Mouse (Mus musculus) right cerebral cortex, adult 18-20 months (tissue): ENCODE measurements around the gene Axin2.
"Not testable (repeated sequence)": the region's sequence is repeated elsewhere in the genome, so short reads cannot be mapped to it uniquely, and the experiment has no call there.

Experiments
- DNase-seq: peaks from one replicate; pipeline ENCODE4 v3.0.0; 2022; ENCODE audit warnings: mixed read lengths

The Axin2 gene

DNA sequence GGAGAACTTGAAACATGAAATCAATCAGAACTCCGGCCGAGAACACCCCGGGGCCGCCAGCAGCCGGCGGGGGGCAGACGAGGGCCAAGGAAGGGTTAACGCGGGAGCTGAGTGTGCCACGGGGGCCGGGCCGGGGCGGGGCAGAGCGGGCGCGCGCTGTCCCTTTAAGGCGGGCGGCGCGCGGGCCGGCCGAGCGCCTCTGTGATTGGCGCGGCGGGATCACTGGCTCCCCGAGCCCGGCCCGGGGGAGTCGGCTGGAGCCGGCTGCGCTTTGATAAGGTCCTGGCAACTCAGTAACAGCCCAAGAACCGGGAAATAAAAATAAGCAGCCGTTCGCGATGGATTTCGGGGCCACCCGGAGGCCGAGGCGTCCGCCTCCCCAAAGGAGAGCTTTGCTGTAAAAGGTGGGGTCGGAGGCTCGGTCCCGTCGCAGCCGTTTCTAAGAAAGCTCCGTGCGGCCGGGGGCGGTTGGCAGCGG is at the start of gene Axin2:
Gene Axin2, plus strand, starts transcription at position 192 of the 478 bp plus-strand sequence.
- peak; percentile 91 for DNase-seq

GRCm38 (mm10) chr11:108871284-108871683 is 48.9 kb upstream of the Axin2 start:
- DNase-seq: not testable (repeated sequence)

DNA sequence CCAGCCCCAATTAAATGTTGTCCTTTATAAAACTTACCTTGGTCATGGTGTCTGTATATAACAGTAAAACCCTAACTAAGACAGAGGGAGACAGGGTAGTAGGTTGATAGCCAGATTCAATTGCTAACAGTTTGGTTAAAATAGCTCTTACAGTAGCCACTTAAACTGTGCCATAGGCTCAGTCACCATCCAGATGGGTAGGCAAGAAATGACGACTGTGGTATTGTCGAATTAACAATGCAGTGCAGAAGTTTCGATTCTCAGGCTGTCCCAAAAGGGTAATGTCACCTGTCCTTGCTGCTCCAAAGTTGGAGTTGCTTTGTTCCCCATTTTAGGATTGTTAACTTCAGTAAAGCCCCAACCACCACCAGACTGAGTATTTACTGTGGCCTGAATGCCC is 48.4 kb upstream of the Axin2 start:
- no peak for DNase-seq

GRCm38 (mm10) chr11:108876633-108877205 is 43.4 kb upstream of the Axin2 start:
- no peak for DNase-seq

- DNase-seq: no peak
These were observed 42.6 kb upstream of the Axin2 start for GRCm38 (mm10) chr11:108877520-108877919.

DNA sequence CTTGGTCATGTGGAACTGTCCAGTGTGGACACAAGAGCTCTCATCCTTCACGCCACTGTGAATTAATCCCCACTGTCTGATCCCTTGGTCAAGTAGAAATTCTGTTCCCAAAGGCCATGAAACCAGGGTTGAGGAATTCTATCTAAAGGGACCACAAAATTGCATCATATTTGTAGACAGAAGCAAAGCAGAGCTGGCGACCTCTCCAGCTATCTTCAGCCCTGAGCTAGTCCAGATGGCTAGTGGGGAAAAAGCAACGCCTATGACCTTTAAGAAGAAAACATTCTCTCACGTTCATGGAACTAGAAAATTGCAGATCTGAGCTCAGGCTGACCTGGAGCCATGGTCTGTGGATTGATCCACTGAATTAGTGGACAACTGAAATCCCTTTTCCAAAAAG is 39.6 kb upstream of the Axin2 start:
- DNase-seq: no peak

DNA sequence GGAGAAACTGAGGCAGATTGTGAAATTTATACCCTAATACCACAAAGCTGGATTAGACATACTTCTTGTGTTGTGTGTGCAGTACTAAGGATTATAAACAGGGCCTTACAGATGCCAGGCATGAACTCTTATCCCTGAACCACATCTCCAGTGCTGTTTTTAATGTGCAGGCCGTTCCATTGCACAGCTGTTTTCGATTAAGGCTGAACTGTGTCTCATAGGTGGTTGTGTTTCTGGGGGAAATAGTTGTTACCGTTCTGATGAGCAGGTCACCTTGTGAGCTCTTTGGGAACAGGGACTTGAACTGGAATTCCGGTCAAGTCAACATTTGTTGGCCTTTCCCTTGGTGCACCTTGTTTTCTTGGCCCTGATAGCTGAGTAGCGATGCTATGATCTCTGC is 38.5 kb upstream of the Axin2 start:
- DNase-seq: no peak

GRCm38 (mm10) chr11:108885276-108885896 is 34.8 kb upstream of the Axin2 start:
- no peak for DNase-seq

DNA sequence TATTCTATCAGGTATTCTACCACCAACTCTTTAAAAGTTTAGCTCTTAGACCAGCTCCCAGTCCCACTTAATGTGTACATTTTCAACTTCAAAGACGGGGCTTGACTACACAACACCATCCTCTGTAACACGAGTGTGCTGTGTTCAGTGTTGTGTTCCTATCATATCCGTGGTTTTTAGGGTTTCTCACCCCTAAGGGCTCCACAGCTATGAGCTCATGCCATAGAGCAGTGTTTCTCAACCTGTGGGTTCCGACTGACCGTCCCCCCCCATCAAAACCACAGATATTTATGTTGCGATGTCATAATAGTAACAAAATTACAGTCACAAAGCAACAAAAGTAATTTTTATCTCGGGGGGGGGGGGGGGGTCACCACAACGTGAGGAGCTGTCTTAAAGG is 34.1 kb upstream of the Axin2 start:
- DNase-seq: no peak

GRCm38 (mm10) chr11:108889121-108889520 is 31.0 kb upstream of the Axin2 start:
- peak; percentile 17 for DNase-seq

DNA sequence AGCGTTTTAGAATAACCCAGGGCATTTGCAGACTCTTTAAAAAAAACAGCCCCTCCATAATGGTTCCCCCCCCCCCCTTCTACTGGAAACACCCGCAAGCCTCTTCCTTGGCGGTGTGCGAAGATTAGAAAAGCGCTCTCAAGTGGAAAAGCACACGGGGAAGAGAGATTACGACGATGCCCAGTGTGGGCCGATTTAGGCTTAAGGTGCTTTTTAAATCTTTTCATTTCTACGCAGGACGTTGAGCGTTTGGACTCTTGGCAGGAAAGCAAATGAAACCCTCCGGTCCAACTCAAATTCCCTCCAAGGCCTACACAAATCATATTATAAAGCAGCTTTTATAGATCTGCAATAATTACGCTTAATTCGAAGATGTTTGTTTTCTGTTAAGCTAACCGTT is 29.6 kb upstream of the Axin2 start:
- DNase-seq: no peak

GRCm38 (mm10) chr11:108891111-108891870 is 28.9 kb upstream of the Axin2 start:
- DNase-seq: no peak

DNA sequence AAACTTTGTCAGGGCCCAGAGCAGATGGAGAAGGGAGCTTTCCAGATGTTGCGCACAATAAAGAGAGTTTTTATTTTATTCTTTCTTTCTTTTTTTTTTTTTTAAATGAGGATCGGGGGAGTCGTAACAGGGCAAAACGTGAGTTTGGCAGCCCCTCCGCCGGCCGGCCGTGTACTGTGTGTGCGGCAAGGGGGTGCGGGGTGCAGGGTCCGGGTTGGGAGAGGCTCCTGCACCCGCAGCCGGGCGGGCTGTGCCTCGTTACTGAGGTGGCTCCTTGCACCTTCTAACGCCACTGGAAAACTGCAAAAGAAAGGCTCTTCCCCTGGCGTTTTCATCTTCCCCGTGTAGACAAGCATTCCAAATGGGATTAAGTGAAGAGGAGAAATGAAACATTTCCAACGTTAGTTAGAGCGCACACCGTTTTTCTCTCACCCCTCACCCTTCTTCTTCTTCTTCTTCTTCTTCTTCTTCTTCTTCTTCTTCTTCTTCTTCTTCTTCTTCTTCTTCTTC is 28.2 kb upstream of the Axin2 start:
- DNase-seq: no peak

GRCm38 (mm10) chr11:108892406-108892805 is 27.7 kb upstream of the Axin2 start:
- no peak for DNase-seq

DNA sequence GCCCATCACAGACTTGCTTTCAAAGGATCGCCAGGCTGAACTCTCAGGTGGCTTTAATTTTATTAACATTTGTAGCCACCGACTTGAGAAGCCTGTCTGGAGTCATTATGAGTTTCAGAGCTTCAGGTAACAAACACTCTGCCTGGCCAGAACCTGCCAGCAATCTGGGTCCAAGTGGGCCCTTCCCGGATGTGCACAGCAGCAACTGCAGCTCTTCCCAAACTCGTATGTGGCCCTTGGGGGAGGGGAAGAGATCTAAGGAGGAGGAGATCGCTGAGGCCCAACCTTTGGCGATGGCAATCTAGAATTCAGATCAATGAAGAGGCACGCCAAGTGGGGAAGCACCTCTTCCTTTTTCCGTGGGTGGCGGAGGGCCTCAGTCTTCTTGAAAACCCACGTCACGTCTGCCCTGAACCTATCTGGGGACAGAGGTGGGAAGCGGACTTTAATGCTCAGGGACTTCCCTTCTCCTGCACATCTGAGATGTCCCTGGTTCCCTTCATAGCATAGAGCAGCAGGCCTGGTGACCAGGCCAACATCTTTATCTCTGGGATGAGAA is 26.8 kb upstream of the Axin2 start:
- DNase-seq: no peak

DNA sequence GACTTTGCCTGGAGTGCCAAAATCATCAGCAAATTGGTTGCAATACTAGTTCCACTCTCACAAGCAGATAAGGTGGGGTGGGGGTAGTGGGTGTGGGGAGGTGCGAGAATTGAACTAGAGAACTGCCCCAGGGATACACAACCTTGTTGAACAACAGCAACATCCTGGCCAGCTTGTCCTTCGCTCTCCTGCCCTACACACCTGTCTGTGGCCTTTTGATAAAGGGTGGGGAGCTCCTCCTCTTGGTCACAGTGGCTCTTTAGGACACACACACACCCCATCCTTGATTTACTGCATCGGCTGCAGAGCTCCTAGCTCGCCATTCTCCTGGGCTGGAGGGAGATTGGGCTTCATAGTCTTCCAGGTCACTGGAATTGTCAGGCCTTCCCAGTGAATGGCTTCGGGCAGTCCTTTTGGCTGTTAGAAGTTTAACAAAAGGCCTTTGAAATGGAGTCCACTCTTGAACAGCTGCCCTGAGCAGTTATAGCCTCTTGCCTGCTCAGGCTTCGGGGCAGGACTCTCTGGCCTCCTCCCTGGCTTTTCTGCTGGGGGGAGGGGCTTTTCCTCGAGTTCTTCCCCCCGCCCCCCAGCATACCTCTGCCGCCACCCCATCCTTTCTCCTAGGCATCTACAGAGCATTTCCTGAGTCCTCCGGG is 26.2 kb upstream of the Axin2 start:
- peak; percentile 9 for DNase-seq

- DNase-seq: no peak
These were observed 23.1 kb upstream of the Axin2 start for GRCm38 (mm10) chr11:108897034-108897433.

DNA sequence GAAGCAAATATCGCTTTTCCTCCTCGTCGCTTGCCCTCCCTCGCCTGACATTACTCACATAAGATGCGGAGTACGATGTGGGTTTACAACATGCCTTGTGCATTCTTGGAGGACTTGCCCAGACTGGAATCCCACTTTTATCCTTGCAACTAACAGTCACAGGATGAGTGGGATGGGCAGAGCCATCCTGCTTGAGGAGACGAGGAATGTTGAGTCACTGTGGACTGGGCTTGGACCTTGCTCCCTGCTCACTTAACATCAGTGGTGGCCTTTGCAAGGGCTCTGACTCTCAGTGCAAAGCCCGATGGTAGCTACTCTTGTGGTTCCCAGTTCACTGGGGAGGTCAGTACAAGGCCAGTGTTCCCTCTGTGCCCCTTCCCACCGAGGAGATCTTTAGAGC is 22.1 kb upstream of the Axin2 start:
- no peak for DNase-seq

GRCm38 (mm10) chr11:108898483-108898882 is 21.7 kb upstream of the Axin2 start:
- DNase-seq: no peak

GRCm38 (mm10) chr11:108900718-108901488 is 19.2 kb upstream of the Axin2 start:
- peak; percentile 49 for DNase-seq

GRCm38 (mm10) chr11:108901670-108902069 is 18.5 kb upstream of the Axin2 start:
- no peak for DNase-seq

DNA sequence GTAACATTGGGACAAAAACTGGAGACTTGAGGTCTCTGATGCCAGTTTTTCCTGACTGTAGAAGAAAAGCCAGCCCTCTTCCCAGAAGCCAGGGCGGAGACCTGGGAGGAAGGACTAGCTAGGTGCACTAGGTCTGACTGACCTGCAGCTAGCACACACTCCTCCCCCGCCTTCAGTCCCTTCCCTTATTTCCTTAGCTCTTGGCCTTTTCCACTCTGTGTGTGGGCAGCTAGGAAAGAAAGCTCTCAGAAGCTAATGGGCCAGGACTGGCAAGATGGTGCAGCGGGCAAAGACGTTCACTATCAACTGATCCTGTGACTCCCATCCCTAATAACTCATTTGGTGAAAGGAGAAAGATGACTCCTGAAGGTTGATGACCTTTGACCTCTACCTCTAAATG is 17.8 kb upstream of the Axin2 start:
- no peak for DNase-seq
